Mouse (Mus musculus) kidney, postnatal 10 days (tissue): ENCODE results near the gene Hcrtr1.

Experiments used
- DNase-seq: peaks from one replicate; pipeline ENCODE4 v3.0.0; 2021; ENCODE audit warnings: mixed read lengths

Gene Hcrtr1

GRCm38 (mm10) chr4:130120752-130121151 is 18.4 kb downstream of the Hcrtr1 start:
- DNase-seq: no peak

GRCm38 (mm10) chr4:130112732-130113131 is 26.4 kb downstream of the Hcrtr1 start:
- DNase-seq: no peak

- no peak for DNase-seq
Observed at GRCm38 (mm10) chr4:130112299-130112698, 26.9 kb downstream of the Hcrtr1 start.

- no peak for DNase-seq
Observed at GRCm38 (mm10) chr4:130110091-130110490, 29.1 kb downstream of the Hcrtr1 start.

GRCm38 (mm10) chr4:130109666-130110065 is 29.5 kb downstream of the Hcrtr1 start:
- DNase-seq: no peak

GRCm38 (mm10) chr4:130108929-130109328 is 30.2 kb downstream of the Hcrtr1 start:
- DNase-seq: no peak

- peak; percentile 100 for DNase-seq
Observed at GRCm38 (mm10) chr4:130107444-130108131, 31.6 kb downstream of the Hcrtr1 start.

- DNase-seq: no peak
Observed at GRCm38 (mm10) chr4:130107065-130107443, 32.1 kb downstream of the Hcrtr1 start.

GRCm38 (mm10) chr4:130104584-130104983 is 34.6 kb downstream of the Hcrtr1 start:
- DNase-seq: peak; percentile 55

- no peak for DNase-seq
Observed at GRCm38 (mm10) chr4:130103632-130104031, 35.5 kb downstream of the Hcrtr1 start.

- no peak for DNase-seq
Observed at GRCm38 (mm10) chr4:130102111-130102651, 37.0 kb downstream of the Hcrtr1 start, which contains the start of gene Pef1. Gene Pef1, plus strand, starts transcription at chr4:130102558.

- no peak for DNase-seq
Observed at GRCm38 (mm10) chr4:130101183-130101582, 38.0 kb downstream of the Hcrtr1 start.

- DNase-seq: no peak
Observed at GRCm38 (mm10) chr4:130095137-130095536, 44.0 kb downstream of the Hcrtr1 start.

- peak; percentile 94 for DNase-seq
Observed at GRCm38 (mm10) chr4:130087293-130087692, 51.9 kb downstream of the Hcrtr1 start.

GRCm38 (mm10) chr4:130085246-130085820 is 53.8 kb downstream of the Hcrtr1 start:
- DNase-seq: no peak

- DNase-seq: no peak
Observed at GRCm38 (mm10) chr4:130084331-130084945, 54.7 kb downstream of the Hcrtr1 start.

GRCm38 (mm10) chr4:130082211-130082610 is 56.9 kb downstream of the Hcrtr1 start:
- DNase-seq: no peak

- peak; percentile 76 for DNase-seq
Observed at GRCm38 (mm10) chr4:130081345-130082190, 57.6 kb downstream of the Hcrtr1 start.
